Mouse (Mus musculus): ENCODE measurements around the gene Pym1. TPM values are rescaled to one million over a fixed set of nuclear protein-coding genes. Genes with fewer than 3 reads are reported as not detected.
A peak's percentile ranks its signal among the peaks of the same experiment; 100 is the strongest.

Gene Pym1
- 47.8 and 50.2 TPM in 2 replicates for polyA plus RNA-seq (2014; fragmentation: Nextera tagmentation; extraction: Ambion mirVana)

GRCm38 (mm10) chr10:128747646-128748251 is at the start of gene Pym1:
Pym1 (plus strand) TSS chr10:128747889.
- peak; percentile 59 for DNase-seq (ENCODE audit: low spot score)
- Histone ChIP-seq H3K9ac (ENCODE audit: low read length) (peak within 1 kb of the TSS; percentile 78), H3K4me1 (ENCODE audit: control insufficient read depth, insufficient read depth, low read length) (peaks cover 12% of the 10 kb centered on the region), H3K27ac (ENCODE audit: low read depth, low read length) (peak within 1 kb of the TSS; percentile 86), H3K27me3 (ENCODE audit: control insufficient read depth, insufficient read depth, low read length) (peaks cover 17% of the 10 kb centered on the region), H3K4me2 (ENCODE audit: low read depth) (peak within 1 kb of the TSS; percentile 84), H3K36me3 (ENCODE audit: control insufficient read depth, insufficient read depth, low read length) (no peaks in the 10 kb centered on the region), H3K4me3 (ENCODE audit: low read depth, low read length) (peak within 1 kb of the TSS; percentile 72), H3K9me3 (ENCODE audit: control insufficient read depth, low read length) (no peaks in the 10 kb centered on the region)
- peak; percentile 54 for ATAC-seq (ENCODE audit: insufficient read depth, low FRiP score, low TSS enrichment)
- under 1% methylated on average over 36 of the region's 36 CpGs for WGBS

- no peak for ATAC-seq (ENCODE audit: insufficient read depth, low FRiP score, low TSS enrichment)
These were observed 48.7 kb upstream of the Pym1 start for GRCm38 (mm10) chr10:128699006-128699405.

GRCm38 (mm10) chr10:128699611-128700010 is 48.1 kb upstream of the Pym1 start:
- Histone ChIP-seq H3K9ac (ENCODE audit: low read length) (no peak overlapping the region), H3K4me1 (ENCODE audit: control insufficient read depth, insufficient read depth, low read length) (peaks cover 8% of the 10 kb centered on the region), H3K36me3 (ENCODE audit: control insufficient read depth, insufficient read depth, low read length) (peaks cover 4% of the 10 kb centered on the region; the same call in 1 of the 2 replicates), H3K27me3 (ENCODE audit: control insufficient read depth, insufficient read depth, low read length) (no peaks in the 10 kb centered on the region), H3K4me3 (ENCODE audit: low read depth, low read length) (no peak overlapping the region), H3K27ac (ENCODE audit: low read depth, low read length) (no peak overlapping the region), H3K9me3 (ENCODE audit: control insufficient read depth, low read length) (no peaks in the 10 kb centered on the region), H3K4me2 (ENCODE audit: low read depth) (no peak overlapping the region)
- 88% methylated on average over 11 of the region's 11 CpGs for WGBS
- no peak for DNase-seq (ENCODE audit: low spot score)
- ATAC-seq (ENCODE audit: insufficient read depth, low FRiP score, low TSS enrichment), result no peak

More at GRCm38 (mm10) chr10:128699006-128699405, 48.7 kb upstream of the Pym1 start:
- no peak overlapping the region for H3K9ac ChIP-seq (ENCODE audit: low read length)
- WGBS, result 86% methylated on average over 5 of the region's 5 CpGs
- DNase-seq (ENCODE audit: low spot score), result no peak
- H3K4me2 ChIP-seq (ENCODE audit: low read depth), result no peak overlapping the region
- no peaks in the 10 kb centered on the region for H3K9me3 ChIP-seq (ENCODE audit: control insufficient read depth, low read length)
- peaks cover 4% of the 10 kb centered on the region; the same call in 1 of the 2 replicates for H3K36me3 ChIP-seq (ENCODE audit: control insufficient read depth, insufficient read depth, low read length)
- H3K27ac ChIP-seq (ENCODE audit: low read depth, low read length), result no peak overlapping the region
- no peak overlapping the region for H3K4me3 ChIP-seq (ENCODE audit: low read depth, low read length)
- H3K27me3 ChIP-seq (ENCODE audit: control insufficient read depth, insufficient read depth, low read length), result no peaks in the 10 kb centered on the region
- peaks cover 8% of the 10 kb centered on the region for H3K4me1 ChIP-seq (ENCODE audit: control insufficient read depth, insufficient read depth, low read length)

GRCm38 (mm10) chr10:128700712-128701111 is 47.0 kb upstream of the Pym1 start:
- Histone ChIP-seq H3K4me1 (ENCODE audit: control insufficient read depth, insufficient read depth, low read length) (peaks cover 5% of the 10 kb centered on the region), H3K9me3 (ENCODE audit: control insufficient read depth, low read length) (no peaks in the 10 kb centered on the region), H3K4me3 (ENCODE audit: low read depth, low read length) (no peak overlapping the region), H3K27me3 (ENCODE audit: control insufficient read depth, insufficient read depth, low read length) (no peaks in the 10 kb centered on the region), H3K27ac (ENCODE audit: low read depth, low read length) (no peak overlapping the region), H3K9ac (ENCODE audit: low read length) (no peak overlapping the region), H3K4me2 (ENCODE audit: low read depth) (no peak overlapping the region), H3K36me3 (ENCODE audit: control insufficient read depth, insufficient read depth, low read length) (peaks cover 4% of the 10 kb centered on the region; the same call in 1 of the 2 replicates)
- DNase-seq (ENCODE audit: low spot score), result no peak
- no peak for ATAC-seq (ENCODE audit: insufficient read depth, low FRiP score, low TSS enrichment)
- WGBS, result 92% methylated on average over 5 of the region's 5 CpGs

GRCm38 (mm10) chr10:128702328-128703007 is 45.2 kb upstream of the Pym1 start:
- H3K4me2 ChIP-seq (ENCODE audit: low read depth), result no peak overlapping the region
- DNase-seq (ENCODE audit: low spot score) (no peak), ATAC-seq (ENCODE audit: insufficient read depth, low FRiP score, low TSS enrichment) (no peak)
- WGBS, result 87% methylated on average over 6 of the region's 6 CpGs
- H3K9me3 ChIP-seq (ENCODE audit: control insufficient read depth, low read length), result no peaks in the 10 kb centered on the region
- no peak overlapping the region for H3K4me3 ChIP-seq (ENCODE audit: low read depth, low read length)
- H3K27ac ChIP-seq (ENCODE audit: low read depth, low read length), result no peak overlapping the region
- H3K9ac ChIP-seq (ENCODE audit: low read length), result no peak overlapping the region
- peaks cover 5% of the 10 kb centered on the region for H3K4me1 ChIP-seq (ENCODE audit: control insufficient read depth, insufficient read depth, low read length)
- peaks cover 4% of the 10 kb centered on the region; the same call in 1 of the 2 replicates for H3K36me3 ChIP-seq (ENCODE audit: control insufficient read depth, insufficient read depth, low read length)
- H3K27me3 ChIP-seq (ENCODE audit: control insufficient read depth, insufficient read depth, low read length), result no peaks in the 10 kb centered on the region

GRCm38 (mm10) chr10:128703895-128704294 is 43.8 kb upstream of the Pym1 start, which contains the start of gene Pmel:
Pmel (plus strand) TSS chr10:128704195.
- no peak for ATAC-seq (ENCODE audit: insufficient read depth, low FRiP score, low TSS enrichment)
- H3K4me1 ChIP-seq (ENCODE audit: control insufficient read depth, insufficient read depth, low read length), result peaks cover 5% of the 10 kb centered on the region
- H3K9ac ChIP-seq (ENCODE audit: low read length), result peak within 1 kb of the TSS; percentile 76
- H3K27me3 ChIP-seq (ENCODE audit: control insufficient read depth, insufficient read depth, low read length), result no peaks in the 10 kb centered on the region
- 18% methylated on average over 4 of the region's 4 CpGs for WGBS
- H3K9me3 ChIP-seq (ENCODE audit: control insufficient read depth, low read length), result no peaks in the 10 kb centered on the region
- 0 out of 2 replicates have a peak, but pooled peaks cover 2% of the 10 kb centered on the region for H3K36me3 ChIP-seq (ENCODE audit: control insufficient read depth, insufficient read depth, low read length)
- H3K4me2 ChIP-seq (ENCODE audit: low read depth), result peak within 1 kb of the TSS; percentile 79
- peak within 1 kb of the TSS; percentile 78 for H3K4me3 ChIP-seq (ENCODE audit: low read depth, low read length)
- DNase-seq (ENCODE audit: low spot score), result no peak
- peak within 1 kb of the TSS; percentile 82 for H3K27ac ChIP-seq (ENCODE audit: low read depth, low read length)

- H3K36me3 ChIP-seq (ENCODE audit: control insufficient read depth, insufficient read depth, low read length), result 0 out of 2 replicates have a peak, but pooled peaks cover 2% of the 10 kb centered on the region
- no peaks in the 10 kb centered on the region for H3K9me3 ChIP-seq (ENCODE audit: control insufficient read depth, low read length)
- no peaks in the 10 kb centered on the region for H3K27me3 ChIP-seq (ENCODE audit: control insufficient read depth, insufficient read depth, low read length)
- DNase-seq (ENCODE audit: low spot score) (peak; percentile 96), ATAC-seq (ENCODE audit: insufficient read depth, low FRiP score, low TSS enrichment) (peak; percentile 95)
- 0% methylated on average over 62 of the region's 62 CpGs for WGBS
- peak within 1 kb of the TSS; percentile 76 for H3K9ac ChIP-seq (ENCODE audit: low read length)
- H3K4me2 ChIP-seq (ENCODE audit: low read depth), result peak within 1 kb of the TSS; percentile 79
- H3K4me3 ChIP-seq (ENCODE audit: low read depth, low read length), result peak within 1 kb of the TSS; percentile 78
- H3K27ac ChIP-seq (ENCODE audit: low read depth, low read length), result peak within 1 kb of the TSS; percentile 82
- peaks cover 5% of the 10 kb centered on the region for H3K4me1 ChIP-seq (ENCODE audit: control insufficient read depth, insufficient read depth, low read length)
These were observed 43.0 kb upstream of the Pym1 start, which contains the start of gene Cdk2 for GRCm38 (mm10) chr10:128704491-128705316. Cdk2 (minus strand) TSS chr10:128705031.

GRCm38 (mm10) chr10:128705317-128705693 is 42.4 kb upstream of the Pym1 start:
- Histone ChIP-seq H3K9ac (ENCODE audit: low read length) (peak overlapping the region; percentile 76; the same call in 1 of the 2 replicates), H3K9me3 (ENCODE audit: control insufficient read depth, low read length) (no peaks in the 10 kb centered on the region), H3K27me3 (ENCODE audit: control insufficient read depth, insufficient read depth, low read length) (no peaks in the 10 kb centered on the region), H3K4me3 (ENCODE audit: low read depth, low read length) (peak overlapping the region; percentile 78), H3K4me2 (ENCODE audit: low read depth) (peak overlapping the region; percentile 79), H3K27ac (ENCODE audit: low read depth, low read length) (no peak overlapping the region), H3K4me1 (ENCODE audit: control insufficient read depth, insufficient read depth, low read length) (peaks cover 5% of the 10 kb centered on the region), H3K36me3 (ENCODE audit: control insufficient read depth, insufficient read depth, low read length) (0 out of 2 replicates have a peak, but pooled peaks cover 2% of the 10 kb centered on the region)
- ATAC-seq (ENCODE audit: insufficient read depth, low FRiP score, low TSS enrichment), result peak; percentile 46
- 9% methylated on average over 11 of the region's 11 CpGs for WGBS
- DNase-seq (ENCODE audit: low spot score), result no peak
